Mouse (Mus musculus) left cerebral cortex, adult 18-20 months (tissue): ENCODE results near the gene A030005L19Rik. TPM values are rescaled to one million over a fixed set of nuclear protein-coding genes. Genes with fewer than 3 reads are reported as not detected.

Source experiments
- total RNA-seq, 2 experiments: library from RNA; stranded (reverse); gene quantifications; 2 replicates each; pipeline ENCODE4 v1.2.3; 2021

A030005L19Rik gene
- total RNA-seq, 2 experiments from 2014 or later, result 0.49 to 0.59 TPM

Other genes with a start within 250 kb of the A030005L19Rik start
- 100 to 1,000 TPM; 262 to 266 TPM for gene Mff, start 188.4 kb upstream of the A030005L19Rik start, total RNA-seq
- not detected for gene Tm4sf20, start 144.9 kb upstream of the A030005L19Rik start, total RNA-seq
- gene Gm47791, start 142.1 kb upstream of the A030005L19Rik start, total RNA-seq, result not detected
- 10 to 100 TPM; 72.5 to 80.7 TPM for gene Agfg1, start 73.8 kb upstream of the A030005L19Rik start, total RNA-seq
- not detected for gene A030014E15Rik, start 11.6 kb downstream of the A030005L19Rik start, total RNA-seq
- gene Gm6217, start 18.1 kb downstream of the A030005L19Rik start, total RNA-seq, result not detected
- gene A030003K21Rik, start 30.1 kb downstream of the A030005L19Rik start, total RNA-seq, result not detected
- gene Gm7544, start 42.7 kb downstream of the A030005L19Rik start, total RNA-seq, result not detected
- gene Gm47955, start 47.0 kb downstream of the A030005L19Rik start, total RNA-seq, result not detected
- gene Gm47959, start 87.2 kb downstream of the A030005L19Rik start, total RNA-seq, result not detected
- gene Slc19a3, start 125.1 kb downstream of the A030005L19Rik start, total RNA-seq, result 1 to 10 TPM; 2.0 to 2.6 TPM
- not detected for gene Krtap28-10, start 129.2 kb downstream of the A030005L19Rik start, total RNA-seq
- gene Gm47969, start 131.6 kb downstream of the A030005L19Rik start, total RNA-seq, result not detected
- gene A030005K14Rik, start 146.1 kb downstream of the A030005L19Rik start, total RNA-seq, result not detected
- gene Krtap28-13, start 147.6 kb downstream of the A030005L19Rik start, total RNA-seq, result not detected
- gene Ccl20, start 203.4 kb downstream of the A030005L19Rik start, total RNA-seq, result not detected
- under 1 TPM; 0.26 to 0.28 TPM for gene Daw1, start 246.4 kb downstream of the A030005L19Rik start, total RNA-seq